Mouse (Mus musculus): ENCODE data around the gene Mrpl42.

DNA sequence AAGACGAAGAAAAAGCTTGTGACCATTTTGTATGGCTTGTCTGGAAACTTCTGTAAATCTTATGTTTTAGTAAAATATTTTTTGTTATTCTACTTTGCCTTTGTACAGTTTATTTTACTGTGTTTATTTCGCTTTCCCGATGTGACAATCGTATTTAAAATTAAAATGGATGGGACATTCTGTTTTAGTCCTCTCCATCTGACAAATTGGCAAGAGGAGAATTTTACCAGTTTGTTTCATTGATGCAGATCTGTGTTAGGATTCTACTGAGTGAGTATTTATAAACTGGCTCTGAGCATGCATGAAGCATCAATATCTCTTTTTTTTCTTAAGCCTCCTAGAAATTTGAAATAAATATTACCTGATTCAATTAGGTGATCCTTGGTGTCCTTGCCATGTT lies 41.2 kb upstream of the Mrpl42 start:
- TF ChIP-seq CTCF (IDR thresholded peaks at IDR 0.05; ENCODE audit: control insufficient read depth, insufficient read depth, insufficient read length) = no peak
- TF ChIP-seq CEBPB (IDR thresholded peaks at IDR 0.05; ENCODE audit: low read depth) = no peak
- TF ChIP-seq MAX (IDR thresholded peaks at IDR 0.05) = no peak
- no peak for TF ChIP-seq USF1 (IDR thresholded peaks at IDR 0.05; ENCODE audit: low read depth)
- TF ChIP-seq MYOD1 (IDR thresholded peaks at IDR 0.05; ENCODE audit: control insufficient read depth, insufficient read length, low read depth) = no peak
